Mouse (Mus musculus) cerebellum, postnatal 25 days (tissue): Measurements from ENCODE around the gene Nek10.
"Not testable (repeated sequence)": the region's sequence is repeated elsewhere in the genome, so short reads cannot be mapped to it uniquely, and the experiment has no call there.

Experiments used
- DNase-seq, 2 experiments: peaks; one replicate each; pipeline ENCODE4 v3.0.0; 2021; ENCODE audit warnings: mixed read lengths in 2 of 2

The Nek10 gene

DNA sequence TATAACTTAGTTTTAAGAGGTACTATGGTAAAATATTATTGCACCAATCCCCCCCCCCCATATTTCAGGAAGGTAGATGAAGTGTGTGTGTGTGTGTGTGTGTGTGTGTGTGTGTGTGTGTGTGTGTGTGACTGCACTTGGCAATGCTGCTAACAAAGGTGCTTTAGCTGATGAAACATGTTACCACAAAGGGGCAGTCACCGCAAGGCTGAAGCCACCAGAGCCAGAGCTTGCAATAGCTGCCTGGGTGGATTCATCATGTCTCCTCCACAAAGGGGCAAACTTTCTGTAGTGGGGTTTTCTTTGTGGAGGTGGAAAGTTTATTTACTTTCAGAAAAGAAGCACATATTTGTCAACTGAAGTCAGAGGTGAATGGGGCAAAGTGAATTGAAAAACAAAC, 67.9 kb downstream of the Nek10 start:
- DNase-seq, result no peak

- peak; percentile 39 to 58 for DNase-seq
These were observed 68.5 kb downstream of the Nek10 start for GRCm38 (mm10) chr14:14871700-14872099.

GRCm38 (mm10) chr14:14893932-14894652, 90.9 kb downstream of the Nek10 start:
- DNase-seq, result peak; percentile 48 to 72

DNA sequence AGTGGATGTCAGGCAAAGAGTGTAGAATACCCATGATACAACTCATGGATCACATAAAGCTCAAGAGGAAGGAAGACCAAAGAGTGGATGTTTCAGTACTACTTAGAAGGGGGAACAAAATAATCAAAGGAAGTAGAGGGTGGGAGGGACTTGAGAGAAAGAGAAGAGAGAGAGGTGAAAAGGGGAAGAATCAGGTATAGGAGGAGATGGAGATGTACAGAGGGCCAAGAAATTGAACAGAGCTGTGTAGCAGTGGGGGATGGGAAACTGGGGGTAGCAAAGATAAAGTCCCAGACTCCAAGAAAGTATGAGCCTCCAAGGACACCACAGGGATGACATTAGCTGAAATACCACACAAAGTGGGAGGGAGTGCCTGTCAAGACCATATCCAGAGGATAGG, 91.6 kb downstream of the Nek10 start:
- DNase-seq, result no peak

DNA sequence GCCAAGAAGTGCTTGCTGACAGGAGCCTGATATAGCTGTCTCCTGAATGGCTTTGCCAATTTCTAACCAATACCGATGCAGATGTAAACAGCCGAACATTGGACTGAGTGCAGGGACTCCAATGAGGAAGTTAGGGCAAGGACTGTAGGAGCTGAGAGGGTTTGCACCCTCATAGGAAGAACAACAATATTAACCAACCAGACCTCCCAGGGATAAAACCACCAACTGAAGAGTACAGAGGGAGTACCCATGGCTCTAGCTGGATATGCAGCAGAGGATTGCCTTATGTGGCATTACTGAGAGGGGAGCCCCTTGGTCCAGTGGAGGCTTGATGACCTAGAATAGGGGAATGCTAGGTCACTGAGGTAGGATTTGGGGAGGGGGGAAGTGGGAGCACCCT, 92.1 kb downstream of the Nek10 start:
- DNase-seq, result no peak

GRCm38 (mm10) chr14:14896399-14897136, 93.4 kb downstream of the Nek10 start:
- DNase-seq, result peak in 1 of 2 experiments; percentile 11

- peak; percentile 62 to 83 for DNase-seq
These were observed 101.7 kb downstream of the Nek10 start for GRCm38 (mm10) chr14:14904750-14905529.

DNA sequence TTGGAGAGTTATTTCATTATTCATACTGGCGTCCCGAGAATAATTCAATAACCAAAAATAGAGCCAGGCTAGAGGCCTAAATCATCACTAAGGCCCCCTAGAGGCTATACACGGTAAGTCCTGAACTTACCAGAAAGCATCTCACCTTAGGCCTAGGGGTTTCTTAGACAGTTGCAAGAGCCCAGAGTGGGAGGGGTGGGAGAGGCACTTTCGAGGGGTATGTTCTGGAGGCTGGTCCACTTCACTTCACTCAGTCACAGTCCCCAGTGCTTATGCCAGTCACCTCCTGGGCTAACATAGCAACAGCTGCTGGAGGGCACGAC, 102.3 kb downstream of the Nek10 start:
- DNase-seq, result no peak

- no peak for DNase-seq
These were observed 122.4 kb downstream of the Nek10 start for GRCm38 (mm10) chr14:14925615-14926014.

DNA sequence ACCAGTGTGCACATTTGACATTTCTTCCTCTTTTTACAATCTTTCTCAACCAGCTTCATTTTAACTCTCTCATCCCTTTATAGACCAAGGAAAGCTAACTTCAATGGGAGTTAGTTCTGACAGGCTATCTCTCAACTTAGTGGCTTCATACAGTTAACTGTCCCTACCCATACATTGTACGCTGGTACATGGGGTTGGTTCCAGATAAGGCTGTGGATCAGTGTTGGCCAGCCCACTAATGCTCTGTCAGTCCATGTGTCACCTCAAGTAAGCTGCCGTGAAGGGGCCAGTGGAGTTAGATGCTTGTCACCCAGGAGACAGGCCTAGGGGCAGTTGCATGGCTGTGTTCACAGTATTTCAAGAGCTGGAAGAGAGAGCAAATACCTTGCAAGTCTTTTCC, 124.3 kb downstream of the Nek10 start:
- DNase-seq, result no peak

DNA sequence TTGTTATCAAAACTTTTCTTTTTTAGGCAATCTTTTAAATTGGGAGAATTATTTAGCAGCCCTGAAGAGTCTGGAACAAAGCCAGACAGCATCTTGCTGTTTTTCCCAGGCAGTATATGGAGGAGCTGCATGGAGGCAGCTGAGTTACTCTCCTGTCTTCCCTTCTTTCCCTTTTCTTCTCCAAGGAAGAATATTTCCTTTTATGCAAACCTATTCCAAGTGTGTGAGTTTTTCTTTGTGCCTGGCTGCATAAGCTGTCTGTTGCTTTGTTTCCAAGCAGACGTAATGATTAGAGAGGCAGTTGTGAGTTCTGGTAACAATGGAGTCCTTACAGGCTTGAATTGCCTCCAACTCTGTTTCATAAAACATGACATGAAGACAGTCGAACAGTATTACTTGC, 131.8 kb downstream of the Nek10 start:
- no peak for DNase-seq

DNA sequence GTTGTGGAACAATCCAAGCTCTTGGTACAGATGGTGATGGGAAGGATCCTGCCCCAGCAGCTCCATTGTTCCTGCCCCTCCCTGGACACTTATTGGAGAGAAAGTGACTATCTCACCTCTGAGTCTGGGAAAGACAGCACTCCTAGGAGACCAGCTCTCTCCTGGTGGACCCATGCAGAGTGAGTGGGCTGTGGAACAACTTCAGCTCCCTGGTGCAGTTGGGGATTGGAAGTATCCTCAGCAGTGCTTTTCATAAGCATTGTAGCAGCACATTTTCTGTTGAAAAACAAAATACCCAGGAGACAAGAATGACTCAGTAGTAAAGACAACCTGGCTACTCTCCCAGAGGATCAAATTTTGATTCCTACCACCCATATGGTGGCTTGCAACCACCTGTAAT, 142.7 kb downstream of the Nek10 start:
- DNase-seq, result no peak

GRCm38 (mm10) chr14:14949023-14949422, 145.8 kb downstream of the Nek10 start:
- no peak for DNase-seq

GRCm38 (mm10) chr14:14951808-14952207, 148.6 kb downstream of the Nek10 start:
- no peak for DNase-seq

- DNase-seq, result no peak
These were observed 156.7 kb downstream of the Nek10 start for GRCm38 (mm10) chr14:14959780-14960440.

- no peak for DNase-seq
These were observed 157.3 kb downstream of the Nek10 start for GRCm38 (mm10) chr14:14960441-14960988.

- no peak for DNase-seq
These were observed 167.4 kb downstream of the Nek10 start for GRCm38 (mm10) chr14:14970633-14971032.

DNA sequence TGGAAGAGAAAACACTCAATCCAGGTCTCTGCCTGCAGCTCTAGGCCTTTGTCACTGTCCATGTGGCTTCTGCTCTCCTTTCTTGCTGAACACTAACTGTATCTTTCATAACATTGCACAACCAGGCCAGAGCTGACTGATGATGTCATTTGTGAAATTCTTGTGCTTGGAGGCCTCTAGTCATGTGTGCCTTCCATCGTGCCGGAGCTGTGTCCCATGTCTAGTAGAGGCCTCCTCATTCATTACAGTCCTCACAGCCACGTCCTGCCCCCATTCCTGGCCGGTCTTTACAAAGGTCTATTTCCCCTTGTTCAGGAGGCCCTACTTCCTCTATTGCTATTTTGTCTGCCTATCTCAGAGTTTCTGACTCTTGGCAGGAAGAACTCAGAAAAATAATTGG, 167.8 kb downstream of the Nek10 start:
- no peak for DNase-seq

DNA sequence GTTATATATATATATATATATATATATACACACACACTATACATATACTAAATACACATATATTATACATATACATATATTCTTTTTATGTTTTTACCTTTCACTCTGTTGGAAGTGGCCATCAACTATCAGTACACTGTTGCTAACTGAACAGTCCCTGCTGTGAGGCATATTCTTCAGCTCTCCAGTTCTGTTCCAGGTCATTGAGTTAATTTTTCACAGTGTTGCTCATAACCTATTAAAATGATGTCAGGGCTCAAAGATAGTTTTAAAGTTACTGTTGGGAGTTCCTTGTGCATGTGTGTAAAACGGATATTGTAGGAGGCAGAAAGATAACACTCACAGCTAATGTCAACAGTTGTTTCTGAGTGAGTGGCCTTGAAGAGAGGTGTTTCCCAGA, 170.9 kb downstream of the Nek10 start:
- DNase-seq, result no peak

- DNase-seq, result not testable (repeated sequence)
These were observed 180.9 kb downstream of the Nek10 start for GRCm38 (mm10) chr14:14984106-14984505.

GRCm38 (mm10) chr14:14984710-14985647, 181.8 kb downstream of the Nek10 start:
- DNase-seq, result peak; percentile 68 to 82

- DNase-seq, result no peak
These were observed 184.2 kb downstream of the Nek10 start for GRCm38 (mm10) chr14:14987403-14987802.
